Mouse (Mus musculus): ENCODE results near the gene Pola2. TPM values are rescaled to one million over a fixed set of nuclear protein-coding genes. Genes with fewer than 3 reads are reported as not detected.
A peak's percentile ranks its signal among the peaks of the same experiment; 100 is the strongest.

The Pola2 gene
- total RNA-seq, 2 experiments from 2014 or later, result 8.6 to 11.6 TPM

- intact Hi-C loops (cut with DNase I), result no loop called here
- DNase-seq, result no peak
Observed at GRCm38 (mm10) chr19:5913007-5913719, 50.8 kb downstream of the Pola2 start, which contains the start of gene Dpf2. Gene Dpf2 (minus strand): TSS chr19:5913010.

- DNase-seq, result peak; percentile 98 to 99
- intact Hi-C loops (cut with DNase I), result no loop called here
Observed at GRCm38 (mm10) chr19:5912103-5913006, 51.6 kb downstream of the Pola2 start.

GRCm38 (mm10) chr19:5911430-5912102, 52.4 kb downstream of the Pola2 start:
- no peak for DNase-seq
- intact Hi-C loops (cut with DNase I), result no loop called here

GRCm38 (mm10) chr19:5910221-5910620, 53.8 kb downstream of the Pola2 start:
- intact Hi-C loops (cut with DNase I), result no loop called here
- DNase-seq, result no peak

- intact Hi-C loops (cut with DNase I), result no loop called here
- DNase-seq, result no peak
Observed at GRCm38 (mm10) chr19:5907275-5907674, 56.7 kb downstream of the Pola2 start.

GRCm38 (mm10) chr19:5894002-5894678, 69.9 kb downstream of the Pola2 start, which contains the start of gene Tigd3:
Gene Tigd3 (minus strand): TSS chr19:5894149.
- intact Hi-C loops (cut with DNase I), result no loop called here
- peak; percentile 87 to 90 for DNase-seq

- intact Hi-C loops (cut with DNase I), result no loop called here
- no peak for DNase-seq
Observed at GRCm38 (mm10) chr19:5893282-5894001, 70.6 kb downstream of the Pola2 start.

GRCm38 (mm10) chr19:5892735-5893134, 71.3 kb downstream of the Pola2 start:
- intact Hi-C loops (cut with DNase I), result no loop called here
- no peak for DNase-seq

- intact Hi-C loops (cut with DNase I), result no loop called here
- DNase-seq, result no peak
Observed at GRCm38 (mm10) chr19:5892262-5892661, 71.7 kb downstream of the Pola2 start.

GRCm38 (mm10) chr19:5891521-5892258, 72.3 kb downstream of the Pola2 start:
- DNase-seq, result no peak
- intact Hi-C loops (cut with DNase I), result no loop called here

Other genes starting within 250 kb of the Pola2 start
- gene Ehbp1l1, start 237.9 kb downstream of the Pola2 start, total RNA-seq (2021), result 100 to 1,000 TPM; 235 to 261 TPM
- gene Fam89b, start 234.5 kb downstream of the Pola2 start, total RNA-seq (2021), result 10 to 100 TPM; 19.7 to 22.8 TPM
- 10 to 100 TPM; 43.4 to 44.2 TPM for gene Ltbp3, start 223.3 kb downstream of the Pola2 start, total RNA-seq (2021)
- gene Scyl1, start 192.8 kb downstream of the Pola2 start, total RNA-seq (2021), result 10 to 100 TPM; 70.8 to 71.1 TPM
- 1 to 10 TPM; 4.5 to 5.0 TPM for gene Frmd8, start 88.9 kb downstream of the Pola2 start, total RNA-seq (2021)
- 1 to 10 TPM in 1 of 2 experiments, under 1 TPM in 1; 0.99 to 1.0 TPM for gene Slc25a45, start 86.4 kb downstream of the Pola2 start, total RNA-seq (2021)
- under 1 TPM in 1 of 2 experiments, not detected in 1; 0.20 TPM for gene Tigd3, start 70.1 kb downstream of the Pola2 start, total RNA-seq (2021)
- 10 to 100 TPM; 75.1 to 81.4 TPM for gene Dpf2, start 51.2 kb downstream of the Pola2 start, total RNA-seq (2021)
- 10 to 100 TPM; 10.1 to 12.4 TPM for gene Cdc42ep2, start 39.4 kb downstream of the Pola2 start, total RNA-seq (2021)
- not detected for gene Slc22a20, start 21.9 kb upstream of the Pola2 start, total RNA-seq (2021)
- gene Capn1, start 51.7 kb upstream of the Pola2 start, total RNA-seq (2021), result 10 to 100 TPM; 82.6 to 95.2 TPM
- gene Syvn1, start 82.4 kb upstream of the Pola2 start, total RNA-seq (2021), result 10 to 100 TPM; 14.4 to 15.8 TPM
- 10 to 100 TPM; 25.8 TPM for gene Mrpl49, start 93.6 kb upstream of the Pola2 start, total RNA-seq (2021)
- 100 to 1,000 TPM; 333 to 400 TPM for gene Fau, start 93.6 kb upstream of the Pola2 start, total RNA-seq (2021)
- gene Znhit2, start 97.0 kb upstream of the Pola2 start, total RNA-seq (2021), result 1 to 10 TPM; 7.6 to 9.0 TPM
- 1 to 10 TPM; 4.9 to 5.1 TPM for gene Tm7sf2, start 104.2 kb upstream of the Pola2 start, total RNA-seq (2021)
- gene Vps51, start 113.0 kb upstream of the Pola2 start, total RNA-seq (2021), result 10 to 100 TPM; 15.7 to 19.3 TPM
- gene Tmem262, start 115.8 kb upstream of the Pola2 start, total RNA-seq (2021), result not detected
- gene Gm28374, start 118.1 kb upstream of the Pola2 start, total RNA-seq (2021), result not detected
- 10 to 100 TPM; 10.2 to 10.3 TPM for gene Zfpl1, start 120.8 kb upstream of the Pola2 start, total RNA-seq (2021)
- under 1 TPM in 1 of 2 experiments, not detected in 1; 0.28 TPM for gene Cdca5, start 120.8 kb upstream of the Pola2 start, total RNA-seq (2021)
- gene AC131692.1, start 130.2 kb upstream of the Pola2 start, total RNA-seq (2021), result not detected
- gene Naaladl1, start 141.6 kb upstream of the Pola2 start, total RNA-seq (2021), result not detected
- 1 to 10 TPM; 8.7 to 9.8 TPM for gene Sac3d1, start 154.4 kb upstream of the Pola2 start, total RNA-seq (2021)
- gene Snx15, start 164.1 kb upstream of the Pola2 start, total RNA-seq (2021), result 10 to 100 TPM in 1 of 2 experiments, 1 to 10 TPM in 1; 8.6 to 10.6 TPM
- under 1 TPM; 0.17 to 0.26 TPM for gene Batf2, start 176.8 kb upstream of the Pola2 start, total RNA-seq (2021)
- 10 to 100 TPM; 51.8 to 62.6 TPM for gene Arl2, start 177.3 kb upstream of the Pola2 start, total RNA-seq (2021)
- not detected for gene Majin, start 220.2 kb upstream of the Pola2 start, total RNA-seq (2021)

All from gastrocnemius, postnatal 36 days (tissue).